Mouse (Mus musculus) testis, adult 2 months (tissue): ENCODE measurements at regions not wholly inside any gene's neighbourhood (a gene's known extent, or its start where the extent isn't known, plus 50 kb on each side); places are given as distances from the start of the nearest gene placed in this dataset.

Source experiments
- CTCF ChIP-seq: fragments of 200-500 bp; IDR thresholded peaks from 2 replicates; pipeline ENCODE4 v1.5.1; 2012; ENCODE audit warnings: low read depth, mild to moderate bottlenecking, inconsistent platforms, low read length, moderate library complexity; ENCODE audit not compliant: control insufficient read depth, insufficient read depth, insufficient replicate concordance
- POLR2A ChIP-seq: fragments of 200-500 bp; IDR thresholded peaks from 2 replicates; pipeline ENCODE4 v1.6.1; 2012; ENCODE audit warnings: low read depth, mild to moderate bottlenecking, inconsistent platforms, low read length, moderate library complexity; ENCODE audit not compliant: control insufficient read depth

DNA sequence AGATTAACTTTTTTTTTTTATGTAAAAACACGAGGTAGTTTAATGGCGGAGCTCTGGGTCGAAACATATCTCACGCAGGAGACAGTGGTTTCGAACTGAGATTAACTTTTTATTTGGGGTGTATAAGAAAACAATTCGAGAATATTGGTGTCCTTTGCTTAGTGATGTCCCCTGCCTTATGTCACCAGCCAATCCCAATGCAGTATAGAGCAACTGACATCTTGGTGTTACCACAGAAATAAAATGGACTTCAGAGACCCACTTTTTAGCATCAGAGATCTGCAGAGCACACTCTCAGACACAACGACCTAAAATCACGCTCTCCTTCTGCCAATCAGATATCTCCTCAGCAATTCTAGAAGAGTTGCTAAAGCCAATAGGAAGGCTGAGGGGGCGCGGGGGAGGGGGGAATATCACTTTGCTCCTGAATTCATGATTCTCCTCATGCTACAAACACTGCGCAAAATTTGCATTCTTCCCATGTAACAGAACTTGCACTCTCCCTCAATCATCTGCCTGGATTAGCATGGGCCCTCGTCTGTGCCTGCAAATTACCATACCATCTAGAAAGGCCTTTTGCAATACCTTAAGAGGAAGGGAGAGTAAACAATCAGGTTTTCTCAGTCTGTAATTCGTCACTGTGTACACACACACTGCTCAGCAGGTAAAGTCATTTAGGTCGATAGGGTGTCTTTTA lies 128.7 kb upstream of the Sox2 start:
- TF ChIP-seq POLR2A, result no peak
- TF ChIP-seq CTCF, result no peak
